Mouse (Mus musculus) lung, postnatal 0 days (tissue): ENCODE results near the gene Zfp710. TPM values are rescaled to one million over a fixed set of nuclear protein-coding genes. Genes with fewer than 3 reads are reported as not detected.
A peak's percentile ranks its signal among the peaks of the same experiment; 100 is the strongest.
"Not testable (repeated sequence)": the region's sequence is repeated elsewhere in the genome, so short reads cannot be mapped to it uniquely, and the experiment has no call there.

Source experiments
- ATAC-seq: fragments of 200-750 bp; cut with Nextera tagmentation; 2 replicates; pipeline ENCODE4 v1.8.0; 2017; ENCODE audit warnings: moderate library complexity
- DNase-seq: peaks from one replicate; pipeline ENCODE4 v3.0.0-alpha.2; 2016; ENCODE audit warnings: low spot score
- H3K27ac ChIP-seq: fragments of 300-500 bp; sonication (generic); 2 replicates; pipeline ENCODE4 v1.5.1; 2014; ENCODE audit warnings: antibody characterized with exemption, mild to moderate bottlenecking, low read length, mixed read lengths
- H3K27me3 ChIP-seq: fragments of 300-500 bp; sonication (generic); replicated peaks from 2 replicates; pipeline ENCODE4 v1.6.1; 2014; ENCODE audit warnings: low read length, mixed read lengths; ENCODE audit not compliant: insufficient read depth
- H3K36me3 ChIP-seq: fragments of 300-500 bp; sonication (generic); 2 replicates; pipeline ENCODE4 v1.6.1; 2014; ENCODE audit warnings: low read length, mixed read lengths; ENCODE audit not compliant: insufficient read depth
- H3K4me1 ChIP-seq: fragments of 300-500 bp; sonication (generic); 2 replicates; pipeline ENCODE4 v1.6.1; 2014; ENCODE audit warnings: antibody characterized with exemption, low read depth, low read length, mixed read lengths; ENCODE audit not compliant: insufficient read depth
- H3K4me2 ChIP-seq: fragments of 300-500 bp; sonication (generic); replicated peaks from 2 replicates; pipeline ENCODE4 v1.6.1; 2014; ENCODE audit warnings: low read depth, mild to moderate bottlenecking, low read length, moderate library complexity, mixed read lengths
- H3K4me3 ChIP-seq: fragments of 300-500 bp; sonication (generic); 2 replicates; pipeline ENCODE4 v1.5.1; 2014; ENCODE audit warnings: low read depth, low read length
- H3K9ac ChIP-seq: fragments of 300-500 bp; sonication (generic); replicated peaks from 2 replicates; pipeline ENCODE4 v1.6.1; 2014; ENCODE audit warnings: low read depth, mild to moderate bottlenecking
- H3K9me3 ChIP-seq: fragments of 300-500 bp; sonication (generic); 2 replicates; pipeline ENCODE4 v1.6.1; 2016; ENCODE audit warnings: low read length, mixed read lengths
- CTCF ChIP-seq: IDR thresholded peaks from 2 replicates; pipeline ENCODE4 v1.5.1; 2016; ENCODE audit warnings: antibody characterized with exemption, mild to moderate bottlenecking
- EP300 ChIP-seq: IDR thresholded peaks from 2 replicates; pipeline ENCODE4 v1.6.1; 2016; ENCODE audit warnings: antibody characterized with exemption, mild to moderate bottlenecking, control low read depth
- WGBS: fragments of 180-500 bp; shearing (Covaris S2); extraction: QIAGEN DNeasy Blood & Tissue Kit; methylation state at CpG from one replicate; pipeline ENCODE4 v1.1.7; 2014; 5-methylcytosine and 5-hydroxymethylcytosine counted together
- polyA plus RNA-seq: library from polyadenylated mRNA; unstranded; fragments of >200 nt; fragmentation: Nextera tagmentation; extraction: Ambion mirVana; gene quantifications from 2 replicates; pipeline ENCODE4 v1.2.1, GENCODE M21; 2015

The Zfp710 gene
- polyA plus RNA-seq, 1 experiment from 2014 or later, result 11.1 TPM

- Histone ChIP-seq H3K27ac (peak overlapping the region; percentile 45), H3K27me3 (no peaks in the 10 kb centered on the region), H3K4me2 (no peak overlapping the region), H3K9ac (no peak overlapping the region), H3K9me3 (no peaks in the 10 kb centered on the region), H3K4me3 (no peak overlapping the region), H3K36me3 (no peaks in the 10 kb centered on the region), H3K4me1 (peaks cover 16% of the 10 kb centered on the region; the same call in 1 of the 2 replicates)
- WGBS, result 22% methylated on average over 4 of the region's 4 CpGs
- ATAC-seq (peak; percentile 69), DNase-seq (peak; percentile 58)
- TF ChIP-seq EP300 (no peak), CTCF (no peak; the same call in 1 of the 2 replicates)
Measured at GRCm38 (mm10) chr7:80035748-80036147, 11.1 kb downstream of the Zfp710 start.

- H3K27me3 ChIP-seq, result no peaks in the 10 kb centered on the region
- no peaks in the 10 kb centered on the region for H3K36me3 ChIP-seq
- H3K4me2 ChIP-seq, result no peak overlapping the region
- no peak for TF ChIP-seq EP300
- TF ChIP-seq CTCF, result no peak
- peaks cover 11% of the 10 kb centered on the region; the same call in 1 of the 2 replicates for H3K4me1 ChIP-seq
- ATAC-seq, result no peak
- H3K4me3 ChIP-seq, result no peak overlapping the region
- H3K9me3 ChIP-seq, result no peaks in the 10 kb centered on the region
- H3K27ac ChIP-seq, result no peak overlapping the region
- DNase-seq, result no peak
- no peak overlapping the region for H3K9ac ChIP-seq
- 91% methylated on average over 8 of the region's 8 CpGs for WGBS
Measured at GRCm38 (mm10) chr7:80039699-80040098, 15.1 kb downstream of the Zfp710 start.

- H3K4me1 ChIP-seq, result peaks cover 11% of the 10 kb centered on the region; the same call in 1 of the 2 replicates
- DNase-seq (peak; percentile 73), ATAC-seq (peak; percentile 91)
- no peak overlapping the region for H3K4me3 ChIP-seq
- H3K4me2 ChIP-seq, result no peak overlapping the region
- H3K27me3 ChIP-seq, result no peaks in the 10 kb centered on the region
- no peaks in the 10 kb centered on the region for H3K36me3 ChIP-seq
- WGBS, result 24% methylated on average over 7 of the region's 7 CpGs
- H3K9me3 ChIP-seq, result no peaks in the 10 kb centered on the region
- no peak overlapping the region for H3K9ac ChIP-seq
- H3K27ac ChIP-seq, result peak overlapping the region; percentile 80
- TF ChIP-seq CTCF, result no peak
- TF ChIP-seq EP300, result peak; percentile 89
Measured at GRCm38 (mm10) chr7:80044170-80044569, 19.6 kb downstream of the Zfp710 start.

GRCm38 (mm10) chr7:80047041-80047440 is 22.4 kb downstream of the Zfp710 start:
- no peak overlapping the region for H3K27ac ChIP-seq
- WGBS, result 66% methylated on average over 4 of the region's 4 CpGs
- no peaks in the 10 kb centered on the region for H3K27me3 ChIP-seq
- TF ChIP-seq CTCF (no peak), EP300 (no peak)
- H3K36me3 ChIP-seq, result no peaks in the 10 kb centered on the region
- H3K4me2 ChIP-seq, result no peak overlapping the region
- no peaks in the 10 kb centered on the region for H3K9me3 ChIP-seq
- ATAC-seq, result no peak
- H3K4me1 ChIP-seq, result peaks cover 18% of the 10 kb centered on the region; the same call in 1 of the 2 replicates
- DNase-seq, result no peak
- no peak overlapping the region for H3K4me3 ChIP-seq
- H3K9ac ChIP-seq, result no peak overlapping the region

- DNase-seq (peak; percentile 58), ATAC-seq (peak; percentile 29; the same call in 1 of the 2 replicates)
- Histone ChIP-seq H3K27me3 (no peaks in the 10 kb centered on the region), H3K27ac (no peak overlapping the region), H3K36me3 (no peaks in the 10 kb centered on the region), H3K9me3 (no peaks in the 10 kb centered on the region), H3K4me3 (no peak overlapping the region), H3K4me2 (no peak overlapping the region), H3K9ac (no peak overlapping the region), H3K4me1 (peaks cover 27% of the 10 kb centered on the region; the same call in 1 of the 2 replicates)
- TF ChIP-seq CTCF, result no peak
- TF ChIP-seq EP300, result no peak
- WGBS, result 50% methylated on average over 2 of the region's 2 CpGs
Measured at GRCm38 (mm10) chr7:80049746-80050145, 25.1 kb downstream of the Zfp710 start.

- ATAC-seq, H3K4me2 ChIP-seq, H3K9me3 ChIP-seq, H3K9ac ChIP-seq, H3K27me3 ChIP-seq, H3K27ac ChIP-seq, H3K36me3 ChIP-seq, H3K4me3 ChIP-seq, DNase-seq: not testable (repeated sequence)
- TF ChIP-seq CTCF, result peak; percentile 26; the same call in 1 of the 2 replicates
- 92% methylated on average over 1 of the region's 1 CpGs for WGBS
- H3K4me1 ChIP-seq, result peaks cover 24% of the 10 kb centered on the region; the same call in 1 of the 2 replicates
Measured at GRCm38 (mm10) chr7:80050382-80050781, 25.8 kb downstream of the Zfp710 start.

- Histone ChIP-seq H3K27ac (peak overlapping the region; percentile 57), H3K4me3 (no peak overlapping the region), H3K4me2 (peak overlapping the region; percentile 20; the same call in 1 of the 2 replicates), H3K9me3 (no peaks in the 10 kb centered on the region), H3K36me3 (no peaks in the 10 kb centered on the region), H3K9ac (no peak overlapping the region), H3K27me3 (no peaks in the 10 kb centered on the region), H3K4me1 (peaks cover 22% of the 10 kb centered on the region; the same call in 1 of the 2 replicates)
- WGBS, result 19% methylated on average over 6 of the region's 6 CpGs
- no peak for TF ChIP-seq EP300
- DNase-seq (no peak), ATAC-seq (no peak)
Measured at GRCm38 (mm10) chr7:80051835-80052234, 27.2 kb downstream of the Zfp710 start.
